Mouse (Mus musculus): ENCODE results near the gene Sez6l. TPM values are rescaled to one million over a fixed set of nuclear protein-coding genes. Genes with fewer than 3 reads are reported as not detected.

The Sez6l gene
- polyA plus RNA-seq, 1 experiment from 2014 or later, result 46.3 TPM

DNA sequence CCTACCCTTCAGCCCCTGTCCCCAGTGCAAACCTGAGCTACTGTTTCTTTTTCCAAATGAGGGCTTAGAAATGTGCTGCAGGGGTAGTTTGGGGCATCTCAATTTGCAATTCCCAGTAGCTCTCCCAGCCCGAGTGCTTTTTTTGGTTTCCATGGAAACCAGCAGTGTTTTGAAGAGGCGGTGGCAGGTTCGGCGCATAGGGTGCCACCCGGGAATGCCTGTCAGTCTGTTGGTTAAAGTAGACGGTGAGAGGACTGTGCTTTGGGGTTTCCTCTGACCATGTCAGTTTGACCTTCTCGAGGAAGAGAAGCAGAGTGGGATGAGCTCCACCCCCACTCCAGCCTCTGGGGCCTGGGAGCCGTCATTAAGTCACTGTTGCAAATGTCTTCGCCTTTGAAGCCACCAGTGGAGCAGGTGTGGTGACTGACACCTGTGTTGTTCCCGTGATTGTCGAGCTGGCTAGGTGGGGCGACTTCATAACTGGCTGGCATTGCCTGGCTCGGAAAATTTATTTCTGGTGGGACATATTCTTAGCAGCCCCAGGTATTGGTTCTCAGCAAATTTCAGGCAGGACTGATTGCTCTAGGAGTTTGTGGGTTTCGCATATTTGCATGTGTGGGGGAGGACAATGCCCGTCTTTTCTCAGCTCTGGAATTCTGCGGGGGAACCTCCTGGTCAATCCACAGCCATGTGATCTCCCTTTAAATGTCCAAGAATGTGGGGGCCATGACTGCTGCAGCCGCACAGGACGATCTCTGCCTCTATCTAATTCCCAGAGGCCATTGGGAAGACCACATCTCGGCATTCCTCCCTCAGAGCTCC lies 165.3 kb downstream of the Sez6l start:
- DNase-seq, result peak; percentile 91
- Histone ChIP-seq H3K9me3 (ENCODE audit: control insufficient read depth, low read length) (no peaks in the 10 kb centered on the region), H3K4me2 (ENCODE audit: low read length) (peak overlapping the region; percentile 48), H3K4me3 (replicated peaks; ENCODE audit: low read depth, low read length) (no peak overlapping the region), H3K9ac (replicated peaks; ENCODE audit: low read length) (no peak overlapping the region; the same call in 1 of the 2 replicates), H3K36me3 (ENCODE audit: control insufficient read depth, insufficient read depth, low read length) (no peaks in the 10 kb centered on the region), H3K27me3 (ENCODE audit: control insufficient read depth, insufficient read depth, low read length) (no peaks in the 10 kb centered on the region), H3K4me1 (ENCODE audit: control insufficient read depth, insufficient read depth, low read length) (peaks cover 50% of the 10 kb centered on the region), H3K27ac (replicated peaks; ENCODE audit: low read depth, low read length) (peak overlapping the region; percentile 85)
- WGBS, result 8% methylated on average over 19 of the region's 19 CpGs
- ATAC-seq (ENCODE audit: low FRiP score, low TSS enrichment), result peak; percentile 69; the same call in 1 of the 2 replicates

- Histone ChIP-seq H3K27me3 (ENCODE audit: control insufficient read depth, insufficient read depth, low read length) (no peaks in the 10 kb centered on the region), H3K9me3 (ENCODE audit: control insufficient read depth, low read length) (no peaks in the 10 kb centered on the region), H3K36me3 (ENCODE audit: control insufficient read depth, insufficient read depth, low read length) (no peaks in the 10 kb centered on the region), H3K4me1 (ENCODE audit: control insufficient read depth, insufficient read depth, low read length) (peaks cover 43% of the 10 kb centered on the region), H3K27ac (replicated peaks; ENCODE audit: low read depth, low read length) (peak overlapping the region; percentile 85), H3K9ac (replicated peaks; ENCODE audit: low read length) (no peak overlapping the region; the same call in 1 of the 2 replicates), H3K4me2 (ENCODE audit: low read length) (peak overlapping the region; percentile 48), H3K4me3 (replicated peaks; ENCODE audit: low read depth, low read length) (no peak overlapping the region)
- DNase-seq, result no peak
- ATAC-seq (ENCODE audit: low FRiP score, low TSS enrichment), result no peak
- 9% methylated on average over 11 of the region's 11 CpGs for WGBS
Measured at GRCm38 (mm10) chr5:112411072-112411471, 165.9 kb downstream of the Sez6l start.

- peak overlapping the region; percentile 28; the same call in 1 of the 2 replicates for H3K27ac ChIP-seq (replicated peaks; ENCODE audit: low read depth, low read length)
Measured at GRCm38 (mm10) chr5:112409274-112409673, 167.7 kb downstream of the Sez6l start.

DNA sequence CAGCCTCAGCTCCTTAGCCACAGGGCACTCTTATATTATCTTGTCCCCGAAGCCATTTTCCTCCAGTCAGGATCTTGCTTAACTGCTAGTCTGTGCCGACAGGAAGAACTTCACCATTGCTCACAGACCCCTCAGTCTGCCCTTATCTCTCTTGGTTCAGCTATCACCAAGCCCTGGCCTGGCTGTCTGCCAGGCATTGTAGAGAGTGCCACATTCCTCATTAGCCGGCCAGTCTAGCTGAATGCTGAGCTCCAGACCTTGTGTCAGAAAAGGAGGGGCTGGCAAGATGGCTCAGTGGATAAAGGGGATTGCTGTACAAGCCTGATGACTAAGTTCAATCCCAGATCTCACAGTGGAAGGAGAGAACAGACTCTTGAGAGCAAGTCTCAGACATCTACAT lies 171.0 kb downstream of the Sez6l start:
- H3K4me3 ChIP-seq (replicated peaks; ENCODE audit: low read depth, low read length), result no peak overlapping the region
- H3K9ac ChIP-seq (replicated peaks; ENCODE audit: low read length), result no peak overlapping the region
- DNase-seq, result no peak
- no peak for ATAC-seq (ENCODE audit: low FRiP score, low TSS enrichment)
- H3K4me1 ChIP-seq (ENCODE audit: control insufficient read depth, insufficient read depth, low read length), result peaks cover 19% of the 10 kb centered on the region
- WGBS, result 64% methylated on average over 3 of the region's 3 CpGs
- H3K9me3 ChIP-seq (ENCODE audit: control insufficient read depth, low read length), result no peaks in the 10 kb centered on the region
- H3K4me2 ChIP-seq (ENCODE audit: low read length), result no peak overlapping the region
- H3K36me3 ChIP-seq (ENCODE audit: control insufficient read depth, insufficient read depth, low read length), result no peaks in the 10 kb centered on the region
- H3K27ac ChIP-seq (replicated peaks; ENCODE audit: low read depth, low read length), result 0 out of 2 replicates have a peak overlapping the region, but pooled peaks have one; percentile 4
- no peaks in the 10 kb centered on the region for H3K27me3 ChIP-seq (ENCODE audit: control insufficient read depth, insufficient read depth, low read length)

More at GRCm38 (mm10) chr5:112409274-112409673, 167.7 kb downstream of the Sez6l start:
- ATAC-seq (ENCODE audit: low FRiP score, low TSS enrichment) (no peak), DNase-seq (no peak)
- WGBS, result 62% methylated on average over 5 of the region's 5 CpGs
- peaks cover 35% of the 10 kb centered on the region for H3K4me1 ChIP-seq (ENCODE audit: control insufficient read depth, insufficient read depth, low read length)
- no peaks in the 10 kb centered on the region for H3K9me3 ChIP-seq (ENCODE audit: control insufficient read depth, low read length)
- no peak overlapping the region for H3K4me2 ChIP-seq (ENCODE audit: low read length)
- H3K4me3 ChIP-seq (replicated peaks; ENCODE audit: low read depth, low read length), result no peak overlapping the region
- no peaks in the 10 kb centered on the region for H3K36me3 ChIP-seq (ENCODE audit: control insufficient read depth, insufficient read depth, low read length)
- no peak overlapping the region for H3K9ac ChIP-seq (replicated peaks; ENCODE audit: low read length)
- no peaks in the 10 kb centered on the region for H3K27me3 ChIP-seq (ENCODE audit: control insufficient read depth, insufficient read depth, low read length)

- Histone ChIP-seq H3K4me3 (replicated peaks; ENCODE audit: low read depth, low read length) (no peak overlapping the region), H3K36me3 (ENCODE audit: control insufficient read depth, insufficient read depth, low read length) (no peaks in the 10 kb centered on the region), H3K27ac (replicated peaks; ENCODE audit: low read depth, low read length) (no peak overlapping the region), H3K4me1 (ENCODE audit: control insufficient read depth, insufficient read depth, low read length) (no peaks in the 10 kb centered on the region), H3K9ac (replicated peaks; ENCODE audit: low read length) (no peak overlapping the region), H3K27me3 (ENCODE audit: control insufficient read depth, insufficient read depth, low read length) (no peaks in the 10 kb centered on the region), H3K4me2 (ENCODE audit: low read length) (no peak overlapping the region), H3K9me3 (ENCODE audit: control insufficient read depth, low read length) (no peaks in the 10 kb centered on the region)
- 64% methylated on average over 3 of the region's 3 CpGs for WGBS
- ATAC-seq (ENCODE audit: low FRiP score, low TSS enrichment), result no peak
- DNase-seq, result no peak
Measured at GRCm38 (mm10) chr5:112402437-112402836, 174.5 kb downstream of the Sez6l start.

DNA sequence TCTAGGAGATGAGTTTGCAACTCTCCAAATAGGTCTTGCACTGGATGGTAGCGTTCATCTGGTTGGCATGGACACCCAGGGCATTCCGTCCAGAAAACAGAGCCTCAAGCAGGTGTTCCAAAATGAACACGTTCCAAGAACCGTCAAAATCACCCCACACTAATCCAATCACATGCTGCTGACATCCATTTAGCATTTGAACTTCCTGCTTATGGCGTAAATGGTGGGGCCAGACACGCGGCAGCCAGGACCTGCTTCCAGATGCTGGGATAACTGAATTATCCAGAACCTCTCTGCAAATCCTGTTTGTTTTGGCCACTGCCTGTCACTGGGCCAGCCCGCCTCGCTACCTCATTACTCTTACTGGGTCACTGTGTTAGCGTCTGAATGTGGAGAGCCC lies 177.7 kb downstream of the Sez6l start:
- no peaks in the 10 kb centered on the region for H3K9me3 ChIP-seq (ENCODE audit: control insufficient read depth, low read length)
- H3K36me3 ChIP-seq (ENCODE audit: control insufficient read depth, insufficient read depth, low read length), result no peaks in the 10 kb centered on the region
- 56% methylated on average over 10 of the region's 10 CpGs for WGBS
- 0 out of 2 replicates have a peak, but pooled peaks cover 4% of the 10 kb centered on the region for H3K4me1 ChIP-seq (ENCODE audit: control insufficient read depth, insufficient read depth, low read length)
- no peak overlapping the region for H3K4me3 ChIP-seq (replicated peaks; ENCODE audit: low read depth, low read length)
- H3K4me2 ChIP-seq (ENCODE audit: low read length), result no peak overlapping the region
- H3K27me3 ChIP-seq (ENCODE audit: control insufficient read depth, insufficient read depth, low read length), result no peaks in the 10 kb centered on the region
- ATAC-seq (ENCODE audit: low FRiP score, low TSS enrichment), result no peak
- no peak for DNase-seq
- no peak overlapping the region for H3K9ac ChIP-seq (replicated peaks; ENCODE audit: low read length)
- no peak overlapping the region for H3K27ac ChIP-seq (replicated peaks; ENCODE audit: low read depth, low read length)

- H3K9ac ChIP-seq (replicated peaks; ENCODE audit: low read length), result no peak overlapping the region
- DNase-seq (no peak), ATAC-seq (ENCODE audit: low FRiP score, low TSS enrichment) (no peak)
- no peak overlapping the region for H3K4me3 ChIP-seq (replicated peaks; ENCODE audit: low read depth, low read length)
- 68% methylated on average over 18 of the region's 18 CpGs for WGBS
- H3K27me3 ChIP-seq (ENCODE audit: control insufficient read depth, insufficient read depth, low read length), result no peaks in the 10 kb centered on the region
- H3K4me2 ChIP-seq (ENCODE audit: low read length), result no peak overlapping the region
- peaks cover 10% of the 10 kb centered on the region; the same call in 1 of the 2 replicates for H3K36me3 ChIP-seq (ENCODE audit: control insufficient read depth, insufficient read depth, low read length)
- peaks cover 22% of the 10 kb centered on the region for H3K4me1 ChIP-seq (ENCODE audit: control insufficient read depth, insufficient read depth, low read length)
- H3K9me3 ChIP-seq (ENCODE audit: control insufficient read depth, low read length), result no peaks in the 10 kb centered on the region
- peak overlapping the region; percentile 50; the same call in 1 of the 2 replicates for H3K27ac ChIP-seq (replicated peaks; ENCODE audit: low read depth, low read length)
Measured at GRCm38 (mm10) chr5:112396066-112396465, 180.9 kb downstream of the Sez6l start.

DNA sequence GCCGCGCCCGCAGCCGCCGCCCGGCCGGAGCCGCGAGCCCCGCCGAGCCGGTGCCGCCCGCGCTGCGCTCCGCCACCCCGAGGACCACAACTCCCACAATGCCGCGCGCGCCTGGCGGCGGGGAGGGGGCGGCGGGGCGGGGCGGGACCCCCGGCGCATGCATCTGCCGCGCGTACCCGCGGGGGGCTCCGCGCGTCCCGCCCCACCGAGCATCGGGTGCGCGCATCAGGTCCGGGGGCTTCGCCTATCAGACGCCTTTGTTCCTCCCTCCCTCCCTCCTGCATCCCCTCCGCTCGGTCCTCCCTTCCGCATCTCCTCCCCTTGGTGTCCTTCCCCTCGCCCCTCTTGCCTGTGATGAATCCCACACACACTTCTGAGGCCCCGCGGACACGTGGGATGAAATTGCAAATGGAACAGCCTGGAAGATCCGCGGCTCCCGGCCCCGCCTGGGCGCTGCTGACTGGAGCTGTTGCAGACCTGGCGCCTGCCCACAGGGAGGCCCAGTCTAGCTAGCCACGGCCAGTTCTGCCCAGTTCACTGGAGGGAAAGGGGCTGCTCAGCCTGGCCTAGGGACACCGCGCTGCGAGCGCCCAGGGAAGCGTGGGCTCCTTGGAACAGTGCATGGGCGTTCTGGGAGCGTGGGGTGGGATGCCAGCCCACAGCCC lies 182.1 kb downstream of the Sez6l start, which contains the start of gene Asphd2:
Gene Asphd2 (minus strand): TSS at position 88 of the 665 bp plus-strand sequence.
- under 1% methylated on average over 64 of the region's 67 CpGs for WGBS

More for the DNA sequence above, 182.1 kb downstream of the Sez6l start, which contains the start of gene Asphd2:
- ATAC-seq (ENCODE audit: low FRiP score, low TSS enrichment), result peak; percentile 90
- H3K27ac ChIP-seq (replicated peaks; ENCODE audit: low read depth, low read length), result peak within 1 kb of the TSS; percentile 85
- H3K36me3 ChIP-seq (ENCODE audit: control insufficient read depth, insufficient read depth, low read length), result peaks cover 15% of the 10 kb centered on the region; the same call in 1 of the 2 replicates
- H3K4me1 ChIP-seq (ENCODE audit: control insufficient read depth, insufficient read depth, low read length), result peaks cover 27% of the 10 kb centered on the region
- no peaks in the 10 kb centered on the region for H3K9me3 ChIP-seq (ENCODE audit: control insufficient read depth, low read length)
- DNase-seq, result peak; percentile 95
- peak within 1 kb of the TSS; percentile 61 for H3K4me3 ChIP-seq (replicated peaks; ENCODE audit: low read depth, low read length)
- peak within 1 kb of the TSS; percentile 78 for H3K9ac ChIP-seq (replicated peaks; ENCODE audit: low read length)
- no peaks in the 10 kb centered on the region for H3K27me3 ChIP-seq (ENCODE audit: control insufficient read depth, insufficient read depth, low read length)
- H3K4me2 ChIP-seq (ENCODE audit: low read length), result peak within 1 kb of the TSS; percentile 63
